Mouse (Mus musculus): Measurements from ENCODE around the gene Mxd3. TPM values are rescaled to one million over a fixed set of nuclear protein-coding genes. Genes with fewer than 3 reads are reported as not detected.

Mxd3 gene
- polyA plus RNA-seq, 2 experiments = 44.1 to 59.8 TPM

GRCm38 (mm10) chr13:55338131-55339054, 8.8 kb upstream of the Mxd3 start:
- no peak overlapping the region for H3K27ac ChIP-seq (replicated peaks; ENCODE audit: low read depth, low read length)
- TF ChIP-seq POLR2A (IDR thresholded peaks at IDR 0.05; ENCODE audit: borderline replicate concordance, extremely low read depth, insufficient read depth, insufficient read length) = no peak
- no peak overlapping the region for H3K4me3 ChIP-seq (replicated peaks; ENCODE audit: low read length)
- ATAC-seq (ENCODE audit: low FRiP score, low read depth) = no peak
- no peaks in the 10 kb centered on the region for H3K9me3 ChIP-seq (ENCODE audit: control insufficient read depth, low read length)
- WGBS = 65% methylated on average over 12 of the region's 12 CpGs
- no peaks in the 10 kb centered on the region for H3K4me1 ChIP-seq (ENCODE audit: control insufficient read depth, insufficient read depth, low read length)
- H3K4me2 ChIP-seq (replicated peaks; ENCODE audit: low read depth, low read length, severe bottlenecking) = no peak overlapping the region
- no peaks in the 10 kb centered on the region for H3K27me3 ChIP-seq (ENCODE audit: control insufficient read depth, insufficient read depth, low read length)
- no peak for DNase-seq (ENCODE audit: low spot score)
- no peaks in the 10 kb centered on the region for H3K36me3 ChIP-seq (ENCODE audit: control insufficient read depth, insufficient read depth, low read length)
- no peak overlapping the region for H3K9ac ChIP-seq (ENCODE audit: low read depth, low read length, severe bottlenecking)

- Histone ChIP-seq H3K4me1 (ENCODE audit: control insufficient read depth, insufficient read depth, low read length) (no peaks in the 10 kb centered on the region), H3K4me3 (replicated peaks; ENCODE audit: low read length) (no peak overlapping the region), H3K27me3 (ENCODE audit: control insufficient read depth, insufficient read depth, low read length) (no peaks in the 10 kb centered on the region), H3K9me3 (ENCODE audit: control insufficient read depth, low read length) (no peaks in the 10 kb centered on the region), H3K4me2 (replicated peaks; ENCODE audit: low read depth, low read length, severe bottlenecking) (no peak overlapping the region), H3K9ac (ENCODE audit: low read depth, low read length, severe bottlenecking) (no peak overlapping the region), H3K27ac (replicated peaks; ENCODE audit: low read depth, low read length) (no peak overlapping the region), H3K36me3 (ENCODE audit: control insufficient read depth, insufficient read depth, low read length) (no peaks in the 10 kb centered on the region)
- TF ChIP-seq POLR2A (IDR thresholded peaks at IDR 0.05; ENCODE audit: borderline replicate concordance, extremely low read depth, insufficient read depth, insufficient read length) = no peak
- ATAC-seq (ENCODE audit: low FRiP score, low read depth) = no peak
- DNase-seq (ENCODE audit: low spot score) = no peak
- whole genome bisulfite sequencing = 68% methylated on average over 10 of the region's 10 CpGs
Measured at GRCm38 (mm10) chr13:55337341-55337975, 7.8 kb upstream of the Mxd3 start.

GRCm38 (mm10) chr13:55335701-55336100, 6.1 kb upstream of the Mxd3 start:
- H3K4me3 ChIP-seq (replicated peaks; ENCODE audit: low read length) = no peak overlapping the region
- peaks cover 3% of the 10 kb centered on the region; the same call in 1 of the 2 replicates for H3K4me1 ChIP-seq (ENCODE audit: control insufficient read depth, insufficient read depth, low read length)
- 87% methylated on average over 4 of the region's 4 CpGs for WGBS
- H3K9me3 ChIP-seq (ENCODE audit: control insufficient read depth, low read length) = no peaks in the 10 kb centered on the region
- no peak for ATAC-seq (ENCODE audit: low FRiP score, low read depth)
- no peak overlapping the region for H3K27ac ChIP-seq (replicated peaks; ENCODE audit: low read depth, low read length)
- H3K27me3 ChIP-seq (ENCODE audit: control insufficient read depth, insufficient read depth, low read length) = no peaks in the 10 kb centered on the region
- no peaks in the 10 kb centered on the region for H3K36me3 ChIP-seq (ENCODE audit: control insufficient read depth, insufficient read depth, low read length)
- no peak overlapping the region for H3K9ac ChIP-seq (ENCODE audit: low read depth, low read length, severe bottlenecking)
- no peak for DNase-seq (ENCODE audit: low spot score)
- TF ChIP-seq POLR2A (IDR thresholded peaks at IDR 0.05; ENCODE audit: borderline replicate concordance, extremely low read depth, insufficient read depth, insufficient read length) = no peak
- H3K4me2 ChIP-seq (replicated peaks; ENCODE audit: low read depth, low read length, severe bottlenecking) = no peak overlapping the region

- H3K4me1 ChIP-seq (ENCODE audit: control insufficient read depth, insufficient read depth, low read length) = peaks cover 25% of the 10 kb centered on the region
- H3K9me3 ChIP-seq (ENCODE audit: control insufficient read depth, low read length) = no peaks in the 10 kb centered on the region
- no peak overlapping the region for H3K4me3 ChIP-seq (replicated peaks; ENCODE audit: low read length)
- no peak overlapping the region for H3K4me2 ChIP-seq (replicated peaks; ENCODE audit: low read depth, low read length, severe bottlenecking)
- DNase-seq (ENCODE audit: low spot score) (no peak), ATAC-seq (ENCODE audit: low FRiP score, low read depth) (no peak)
- no peak overlapping the region for H3K27ac ChIP-seq (replicated peaks; ENCODE audit: low read depth, low read length)
- no peak for TF ChIP-seq POLR2A (IDR thresholded peaks at IDR 0.05; ENCODE audit: borderline replicate concordance, extremely low read depth, insufficient read depth, insufficient read length)
- H3K36me3 ChIP-seq (ENCODE audit: control insufficient read depth, insufficient read depth, low read length) = no peaks in the 10 kb centered on the region
- 82% methylated on average over 3 of the region's 3 CpGs for WGBS
- no peak overlapping the region for H3K9ac ChIP-seq (ENCODE audit: low read depth, low read length, severe bottlenecking)
- H3K27me3 ChIP-seq (ENCODE audit: control insufficient read depth, insufficient read depth, low read length) = no peaks in the 10 kb centered on the region
Measured at GRCm38 (mm10) chr13:55332331-55332730, 2.7 kb upstream of the Mxd3 start.

- Histone ChIP-seq H3K9me3 (ENCODE audit: control insufficient read depth, low read length) (no peaks in the 10 kb centered on the region), H3K4me1 (ENCODE audit: control insufficient read depth, insufficient read depth, low read length) (peaks cover 27% of the 10 kb centered on the region), H3K4me3 (replicated peaks; ENCODE audit: low read length) (peak overlapping the region; percentile 77), H3K9ac (ENCODE audit: low read depth, low read length, severe bottlenecking) (peak overlapping the region; percentile 65; the same call in 1 of the 2 replicates), H3K4me2 (replicated peaks; ENCODE audit: low read depth, low read length, severe bottlenecking) (peak overlapping the region; percentile 91), H3K27ac (replicated peaks; ENCODE audit: low read depth, low read length) (peak overlapping the region; percentile 86), H3K27me3 (ENCODE audit: control insufficient read depth, insufficient read depth, low read length) (no peaks in the 10 kb centered on the region), H3K36me3 (ENCODE audit: control insufficient read depth, insufficient read depth, low read length) (peaks cover 6% of the 10 kb centered on the region)
- no peak for ATAC-seq (ENCODE audit: low FRiP score, low read depth)
- 47% methylated on average over 14 of the region's 14 CpGs for WGBS
- DNase-seq (ENCODE audit: low spot score) = no peak
- no peak for TF ChIP-seq POLR2A (IDR thresholded peaks at IDR 0.05; ENCODE audit: borderline replicate concordance, extremely low read depth, insufficient read depth, insufficient read length)
Measured at GRCm38 (mm10) chr13:55330567-55331400, 1.2 kb upstream of the Mxd3 start.
